Mouse (Mus musculus): ENCODE measurements at regions not wholly inside any gene's neighbourhood (a gene's known extent, or its start where the extent isn't known, plus 50 kb on each side); places are given as distances from the start of the nearest gene placed in this dataset.

- Histone ChIP-seq H3K36me3 (replicated peaks; ENCODE audit: low read length) (no peaks in the 10 kb centered on the region), H3K27me3 (replicated peaks) (no peaks in the 10 kb centered on the region), H3K4me1 (no peaks in the 10 kb centered on the region), H3K9me3 (no peaks in the 10 kb centered on the region), H3K4me3 (replicated peaks) (no peak overlapping the region)
- TF ChIP-seq GATA1 (IDR thresholded peaks at IDR 0.05; ENCODE audit: borderline replicate concordance, low read length), result no peak
- TF ChIP-seq FLI1 (IDR thresholded peaks at IDR 0.05; ENCODE audit: low read length), result no peak
Observed at GRCm38 (mm10) chr7:84800966-84801365, 52.4 kb upstream of the Olfr291 start.

- no peak for TF ChIP-seq FLI1 (IDR thresholded peaks at IDR 0.05; ENCODE audit: low read length)
- no peak for TF ChIP-seq GATA1 (IDR thresholded peaks at IDR 0.05; ENCODE audit: borderline replicate concordance, low read length)
- Histone ChIP-seq H3K9me3 (no peaks in the 10 kb centered on the region), H3K4me1 (no peaks in the 10 kb centered on the region), H3K4me3 (replicated peaks) (no peak overlapping the region), H3K36me3 (replicated peaks; ENCODE audit: low read length) (no peaks in the 10 kb centered on the region), H3K27me3 (replicated peaks) (no peaks in the 10 kb centered on the region)
Observed at GRCm38 (mm10) chr7:84794655-84795054, 58.7 kb upstream of the Olfr291 start.

- TF ChIP-seq GATA1 (IDR thresholded peaks at IDR 0.05; ENCODE audit: borderline replicate concordance, low read length) (no peak), FLI1 (IDR thresholded peaks at IDR 0.05; ENCODE audit: low read length) (no peak)
Observed at GRCm38 (mm10) chr7:84779276-84779825, 74.0 kb upstream of the Olfr291 start.

GRCm38 (mm10) chr7:84777696-84778095, 75.7 kb upstream of the Olfr291 start:
- Histone ChIP-seq H3K27me3 (replicated peaks) (peaks cover 2% of the 10 kb centered on the region), H3K9me3 (no peaks in the 10 kb centered on the region), H3K4me1 (peaks cover 4% of the 10 kb centered on the region; the same call in 1 of the 2 replicates), H3K4me3 (replicated peaks) (no peak overlapping the region), H3K36me3 (replicated peaks; ENCODE audit: low read length) (no peaks in the 10 kb centered on the region)
- TF ChIP-seq GATA1 (IDR thresholded peaks at IDR 0.05; ENCODE audit: borderline replicate concordance, low read length), result no peak
- TF ChIP-seq FLI1 (IDR thresholded peaks at IDR 0.05; ENCODE audit: low read length), result no peak

More at GRCm38 (mm10) chr7:84779276-84779825, 74.0 kb upstream of the Olfr291 start:
- peak overlapping the region; percentile 95 for H3K4me3 ChIP-seq (replicated peaks)
- H3K4me1 ChIP-seq, result peaks cover 4% of the 10 kb centered on the region; the same call in 1 of the 2 replicates
- H3K27me3 ChIP-seq (replicated peaks), result no peaks in the 10 kb centered on the region
- no peaks in the 10 kb centered on the region for H3K36me3 ChIP-seq (replicated peaks; ENCODE audit: low read length)
- no peaks in the 10 kb centered on the region for H3K9me3 ChIP-seq

- H3K4me3 ChIP-seq (replicated peaks), result no peak overlapping the region
- H3K36me3 ChIP-seq (replicated peaks; ENCODE audit: low read length), result no peaks in the 10 kb centered on the region
- peaks cover 7% of the 10 kb centered on the region for H3K9me3 ChIP-seq
- peaks cover 10% of the 10 kb centered on the region for H3K27me3 ChIP-seq (replicated peaks)
- TF ChIP-seq FLI1 (IDR thresholded peaks at IDR 0.05; ENCODE audit: low read length) (no peak), GATA1 (IDR thresholded peaks at IDR 0.05; ENCODE audit: borderline replicate concordance, low read length) (no peak)
- H3K4me1 ChIP-seq, result no peaks in the 10 kb centered on the region
Observed at GRCm38 (mm10) chr7:84756261-84756660, 66.5 kb upstream of the Zfand6 start.

- peaks cover 6% of the 10 kb centered on the region for H3K4me1 ChIP-seq
- H3K27me3 ChIP-seq (replicated peaks), result peaks cover 12% of the 10 kb centered on the region
- H3K36me3 ChIP-seq (replicated peaks; ENCODE audit: low read length), result no peaks in the 10 kb centered on the region
- no peak overlapping the region for H3K4me3 ChIP-seq (replicated peaks)
- H3K9me3 ChIP-seq, result no peaks in the 10 kb centered on the region
- no peak for TF ChIP-seq FLI1 (IDR thresholded peaks at IDR 0.05; ENCODE audit: low read length)
- no peak for TF ChIP-seq GATA1 (IDR thresholded peaks at IDR 0.05; ENCODE audit: borderline replicate concordance, low read length)
Observed at GRCm38 (mm10) chr7:84753361-84753760, 63.6 kb upstream of the Zfand6 start.

GRCm38 (mm10) chr7:84749434-84750301, 59.9 kb upstream of the Zfand6 start:
- H3K4me1 ChIP-seq, result peaks cover 6% of the 10 kb centered on the region
- H3K27me3 ChIP-seq (replicated peaks), result peaks cover 15% of the 10 kb centered on the region
- H3K9me3 ChIP-seq, result no peaks in the 10 kb centered on the region
- peak overlapping the region; percentile 88 for H3K4me3 ChIP-seq (replicated peaks)
- no peaks in the 10 kb centered on the region for H3K36me3 ChIP-seq (replicated peaks; ENCODE audit: low read length)
- no peak for TF ChIP-seq FLI1 (IDR thresholded peaks at IDR 0.05; ENCODE audit: low read length)
- TF ChIP-seq GATA1 (IDR thresholded peaks at IDR 0.05; ENCODE audit: borderline replicate concordance, low read length), result no peak

GRCm38 (mm10) chr7:84747847-84748246, 58.1 kb upstream of the Zfand6 start:
- no peak overlapping the region for H3K4me3 ChIP-seq (replicated peaks)
- peaks cover 14% of the 10 kb centered on the region for H3K27me3 ChIP-seq (replicated peaks)
- TF ChIP-seq GATA1 (IDR thresholded peaks at IDR 0.05; ENCODE audit: borderline replicate concordance, low read length) (no peak), FLI1 (IDR thresholded peaks at IDR 0.05; ENCODE audit: low read length) (no peak)
- no peaks in the 10 kb centered on the region for H3K36me3 ChIP-seq (replicated peaks; ENCODE audit: low read length)
- no peaks in the 10 kb centered on the region for H3K9me3 ChIP-seq
- H3K4me1 ChIP-seq, result peaks cover 6% of the 10 kb centered on the region

GRCm38 (mm10) chr7:84744321-84745070, 54.7 kb upstream of the Zfand6 start:
- Histone ChIP-seq H3K36me3 (replicated peaks; ENCODE audit: low read length) (no peaks in the 10 kb centered on the region), H3K4me1 (peaks cover 6% of the 10 kb centered on the region), H3K27me3 (replicated peaks) (peaks cover 8% of the 10 kb centered on the region), H3K9me3 (no peaks in the 10 kb centered on the region), H3K4me3 (replicated peaks) (no peak overlapping the region)
- TF ChIP-seq FLI1 (IDR thresholded peaks at IDR 0.05; ENCODE audit: low read length) (no peak), GATA1 (IDR thresholded peaks at IDR 0.05; ENCODE audit: borderline replicate concordance, low read length) (no peak)

Data from megakaryocyte, embryonic 14.5 days (primary cell).